Mouse (Mus musculus): ENCODE results near the gene Ssrp1. TPM values are rescaled to one million over a fixed set of nuclear protein-coding genes. Genes with fewer than 3 reads are reported as not detected.

The Ssrp1 gene
- 100 to 1,000 TPM; 164 to 186 TPM for total RNA-seq (2023)

GRCm38 (mm10) chr2:85037047-85038026, at the start of gene Ssrp1, which contains the start of gene P2rx3:
Gene Ssrp1 (plus strand): TSS chr2:85037234.
Gene P2rx3 (minus strand): TSS chr2:85037462.

GRCm38 (mm10) chr2:84987930-84988329, 49.1 kb upstream of the Ssrp1 start, which contains the start of gene Prg3:
Gene Prg3 (plus strand): TSS chr2:84988215.

GRCm38 (mm10) chr2:85047596-85048167, 10.6 kb downstream of the Ssrp1 start, which contains the start of gene Tnks1bp1:
Gene Tnks1bp1 (plus strand): TSS chr2:85048022.

Other genes with a start within 250 kb of the Ssrp1 start
- gene Ube2l6, start 238.4 kb upstream of the Ssrp1 start, total RNA-seq (2023): 10 to 100 TPM; 11.8 to 13.3 TPM
- not detected for gene Smtnl1, start 214.6 kb upstream of the Ssrp1 start, total RNA-seq (2023)
- gene Timm10, start 210.2 kb upstream of the Ssrp1 start, total RNA-seq (2023): 10 to 100 TPM; 18.6 to 21.9 TPM
- 1 to 10 TPM; 5.4 to 8.1 TPM for gene Slc43a1, start 198.4 kb upstream of the Ssrp1 start, total RNA-seq (2023)
- under 1 TPM in 1 of 2 experiments, not detected in 1; 0.55 TPM for gene Rtn4rl2, start 150.5 kb upstream of the Ssrp1 start, total RNA-seq (2023)
- 1 to 10 TPM; 5.3 to 7.5 TPM for gene Slc43a3, start 100.7 kb upstream of the Ssrp1 start, total RNA-seq (2023)
- gene Prg2, start 56.8 kb upstream of the Ssrp1 start, total RNA-seq (2023): 1 to 10 TPM in 1 of 2 experiments, not detected in 1; 1.4 TPM
- not detected for gene Prg3, start 49.0 kb upstream of the Ssrp1 start, total RNA-seq (2023)
- not detected for gene P2rx3, start 228 bp downstream of the Ssrp1 start, total RNA-seq (2023)
- 10 to 100 TPM; 37.5 to 47.0 TPM for gene Tnks1bp1, start 10.8 kb downstream of the Ssrp1 start, total RNA-seq (2023)
- gene Aplnr, start 99.0 kb downstream of the Ssrp1 start, total RNA-seq (2023): not detected
- gene Lrrc55, start 160.0 kb downstream of the Ssrp1 start, total RNA-seq (2023): not detected